Mouse (Mus musculus) B cell, adult 67 days (primary cell): ENCODE results near the gene Hbp1. TPM values are rescaled to one million over a fixed set of nuclear protein-coding genes. Genes with fewer than 3 reads are reported as not detected.

ENCODE experiments used
- total RNA-seq, 2 experiments: library from RNA; stranded (reverse); gene quantifications; 4 replicates each; pipeline ENCODE4 v1.2.4; 2023

Gene Hbp1
- total RNA-seq, result 100 to 1,000 TPM in 1 of 2 experiments, 10 to 100 TPM in 1; 94.3 to 104 TPM

DNA sequence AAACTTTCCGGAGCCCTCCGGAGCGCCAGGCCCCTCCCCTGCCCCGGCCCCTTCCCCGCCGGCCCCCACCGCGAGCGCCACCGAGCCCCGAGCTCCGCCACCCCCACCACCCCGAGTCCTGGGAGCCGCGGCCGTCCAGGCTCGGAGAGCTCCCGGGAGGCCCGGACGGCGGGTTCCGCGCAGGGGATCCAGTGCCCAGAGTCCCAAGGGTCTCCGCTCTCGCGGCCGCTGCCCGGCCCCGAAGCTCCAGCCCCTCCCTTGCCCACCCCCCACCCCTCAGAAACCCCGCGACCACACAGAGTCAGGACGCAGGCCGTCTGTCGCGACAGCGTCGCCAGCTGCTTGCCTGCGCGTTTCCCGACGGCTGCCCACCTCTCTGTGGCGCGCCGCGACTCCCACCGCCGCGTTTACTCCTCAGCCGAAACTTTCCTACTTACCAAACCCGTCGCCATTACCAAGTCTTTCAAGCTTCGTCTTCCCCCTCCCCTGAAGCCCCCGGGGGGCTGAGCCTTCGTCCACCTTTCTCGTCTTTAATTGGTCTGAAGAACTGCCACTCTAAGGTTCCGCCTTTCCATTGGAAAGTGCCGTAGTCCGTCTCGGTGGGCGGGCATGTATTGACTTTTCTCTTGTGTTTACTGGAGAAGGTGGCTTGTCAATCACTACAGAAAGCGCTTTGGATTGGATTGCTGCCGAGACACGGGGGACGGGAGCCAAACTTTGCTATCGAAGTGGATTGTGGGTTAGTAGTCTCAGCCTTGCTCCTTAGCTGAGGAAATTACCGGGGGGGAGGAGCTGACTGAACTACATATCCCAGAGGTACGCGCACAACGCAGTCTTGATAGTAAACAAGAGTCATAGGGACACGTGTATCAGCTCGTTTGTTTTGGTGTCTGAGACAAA lies at the start of gene Hbp1:
Gene Hbp1, minus strand, starts transcription at position 777 of the 900 bp plus-strand sequence.

Other genes with a start within 250 kb of the Hbp1 start
- not detected for gene Gpr22, start 236.6 kb downstream of the Hbp1 start, total RNA-seq
- 1 to 10 TPM; 1.1 to 2.5 TPM for gene Prkar2b, start 110.8 kb upstream of the Hbp1 start, total RNA-seq